Mouse (Mus musculus): ENCODE results near the gene Sema6d.

Gene Sema6d

GRCm38 (mm10) chr2:124089813-124090230, at the start of gene Sema6d:
TSS of gene Sema6d (plus strand) at chr2:124089969.
- in situ Hi-C loops (cut with MboI; ENCODE audit: unreplicated experiment in 2 of 2): loop anchor here in 1 of 2 experiments (25.0 kb wide), 1 partner anchor 1097 kb away; no protein-coding TSS in a partner anchor

GRCm38 (mm10) chr2:124059910-124060309, 29.9 kb upstream of the Sema6d start:
- in situ Hi-C loops (cut with MboI; ENCODE audit: unreplicated experiment in 2 of 2): no loop called here

- in situ Hi-C loops (cut with MboI; ENCODE audit: unreplicated experiment in 2 of 2): no loop called here
Measured at GRCm38 (mm10) chr2:124068380-124068779, 21.4 kb upstream of the Sema6d start.

- in situ Hi-C loops (cut with MboI; ENCODE audit: unreplicated experiment in 2 of 2): no loop called here
Measured at GRCm38 (mm10) chr2:124070664-124071063, 19.1 kb upstream of the Sema6d start.

GRCm38 (mm10) chr2:124071380-124071779, 18.4 kb upstream of the Sema6d start:
- in situ Hi-C loops (cut with MboI; ENCODE audit: unreplicated experiment in 2 of 2): no loop called here

- in situ Hi-C loops (cut with MboI; ENCODE audit: unreplicated experiment in 2 of 2): loop anchor here in 1 of 2 experiments (25.0 kb wide), 1 partner anchor 1097 kb away; no protein-coding TSS in a partner anchor
Measured at GRCm38 (mm10) chr2:124090231-124091141, 717 bp downstream of the Sema6d start.

GRCm38 (mm10) chr2:124099697-124100096, 9.9 kb downstream of the Sema6d start:
- in situ Hi-C loops (cut with MboI; ENCODE audit: unreplicated experiment in 2 of 2): loop anchor here (25.0 kb wide), 2 partner anchors 813 to 1088 kb away; no protein-coding TSS in a partner anchor

- in situ Hi-C loops (cut with MboI; ENCODE audit: unreplicated experiment in 2 of 2): loop anchor here in 1 of 2 experiments (25.0 kb wide), 2 partner anchors 812 to 1087 kb away; no protein-coding TSS in a partner anchor
Measured at GRCm38 (mm10) chr2:124100486-124101200, 10.9 kb downstream of the Sema6d start.

GRCm38 (mm10) chr2:124101201-124101517, 11.4 kb downstream of the Sema6d start:
- in situ Hi-C loops (cut with MboI; ENCODE audit: unreplicated experiment in 2 of 2): loop anchor here in 1 of 2 experiments (25.0 kb wide), 2 partner anchors 811 to 1086 kb away; no protein-coding TSS in a partner anchor

GRCm38 (mm10) chr2:124101580-124101979, 11.8 kb downstream of the Sema6d start:
- in situ Hi-C loops (cut with MboI; ENCODE audit: unreplicated experiment in 2 of 2): loop anchor here in 1 of 2 experiments (25.0 kb wide), 2 partner anchors 811 to 1086 kb away; no protein-coding TSS in a partner anchor

- in situ Hi-C loops (cut with MboI; ENCODE audit: unreplicated experiment in 2 of 2): loop anchor here in 1 of 2 experiments (25.0 kb wide), 2 partner anchors 809 to 1084 kb away; no protein-coding TSS in a partner anchor
Measured at GRCm38 (mm10) chr2:124103277-124103676, 13.5 kb downstream of the Sema6d start.

- in situ Hi-C loops (cut with MboI; ENCODE audit: unreplicated experiment in 2 of 2): loop anchor here in 1 of 2 experiments (25.0 kb wide), 2 partner anchors 794 to 1069 kb away; no protein-coding TSS in a partner anchor
Measured at GRCm38 (mm10) chr2:124118469-124119243, 28.9 kb downstream of the Sema6d start.

GRCm38 (mm10) chr2:124120355-124120754, 30.6 kb downstream of the Sema6d start:
- in situ Hi-C loops (cut with MboI; ENCODE audit: unreplicated experiment in 2 of 2): loop anchor here in 1 of 2 experiments (25.0 kb wide), 2 partner anchors 792 to 1067 kb away; no protein-coding TSS in a partner anchor

GRCm38 (mm10) chr2:124121539-124121938, 31.8 kb downstream of the Sema6d start:
- in situ Hi-C loops (cut with MboI; ENCODE audit: unreplicated experiment in 2 of 2): loop anchor here in 1 of 2 experiments (25.0 kb wide), 2 partner anchors 791 to 1066 kb away; no protein-coding TSS in a partner anchor

- in situ Hi-C loops (cut with MboI; ENCODE audit: unreplicated experiment in 2 of 2): no loop called here
Measured at GRCm38 (mm10) chr2:124125504-124125903, 35.7 kb downstream of the Sema6d start.

GRCm38 (mm10) chr2:124126853-124127252, 37.1 kb downstream of the Sema6d start:
- in situ Hi-C loops (cut with MboI; ENCODE audit: unreplicated experiment in 2 of 2): no loop called here

- in situ Hi-C loops (cut with MboI; ENCODE audit: unreplicated experiment in 2 of 2): no loop called here
Measured at GRCm38 (mm10) chr2:124130876-124131275, 41.1 kb downstream of the Sema6d start.

GRCm38 (mm10) chr2:124141510-124142044, 51.8 kb downstream of the Sema6d start:
- in situ Hi-C loops (cut with MboI; ENCODE audit: unreplicated experiment in 2 of 2): no loop called here

GRCm38 (mm10) chr2:124145528-124145927, 55.8 kb downstream of the Sema6d start:
- in situ Hi-C loops (cut with MboI; ENCODE audit: unreplicated experiment in 2 of 2): no loop called here

GRCm38 (mm10) chr2:124158158-124158557, 68.4 kb downstream of the Sema6d start:
- in situ Hi-C loops (cut with MboI; ENCODE audit: unreplicated experiment in 2 of 2): no loop called here

All from v-Abl transformed pro-B cells (cell line).